Mouse (Mus musculus): ENCODE results near the gene Nxph2.
"Not testable (repeated sequence)": the region's sequence is repeated elsewhere in the genome, so short reads cannot be mapped to it uniquely, and the experiment has no call there.

Gene Nxph2

GRCm38 (mm10) chr2:23320746-23321585 lies at the start of gene Nxph2:
Gene Nxph2, plus strand, starts transcription at chr2:23321246.
- peak; percentile 5 to 6 for DNase-seq (ENCODE audit: low spot score in 2 of 2)

- not testable (repeated sequence) for DNase-seq (ENCODE audit: low spot score in 2 of 2)
Observed at GRCm38 (mm10) chr2:23290991-23291390, 30.1 kb upstream of the Nxph2 start.

DNA sequence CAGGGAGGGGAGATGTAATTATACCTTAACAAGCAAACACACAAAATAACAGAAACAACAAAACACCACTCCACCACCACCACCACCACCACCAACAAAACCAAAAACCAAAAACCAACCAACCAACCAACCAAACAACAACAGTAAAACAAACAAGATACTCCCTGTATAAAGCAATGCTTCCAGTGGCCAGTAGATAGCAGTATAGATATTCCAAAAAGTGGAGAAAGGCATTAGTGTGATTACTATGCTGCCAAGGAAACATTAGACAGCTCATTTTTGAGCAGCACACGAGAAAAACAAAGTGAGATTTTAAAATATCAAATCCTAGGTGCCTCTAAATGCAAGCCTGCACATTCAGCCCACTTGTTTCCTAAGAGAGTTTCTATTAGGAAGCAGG lies 6.2 kb upstream of the Nxph2 start:
- DNase-seq (ENCODE audit: low spot score in 2 of 2), result no peak

Data from right cerebral cortex, postnatal 36 days (tissue).